Mouse (Mus musculus) C2C12 (cell line): ENCODE data around the gene Slc7a11.

Source experiments
- CEBPB ChIP-seq: IDR thresholded peaks from one replicate; pipeline ENCODE4 v1.6.1; 2011; ENCODE audit warnings: low read depth, mild to moderate bottlenecking, control low read depth, moderate library complexity
- CTCF ChIP-seq: IDR thresholded peaks from one replicate; pipeline ENCODE4 v1.5.1; 2011; ENCODE audit not compliant: control insufficient read depth, insufficient read depth, insufficient read length
- MAX ChIP-seq: IDR thresholded peaks from one replicate; pipeline ENCODE4 v1.6.1; 2011; ENCODE audit warnings: mild to moderate bottlenecking, control low read depth
- USF1 ChIP-seq: IDR thresholded peaks from one replicate; pipeline ENCODE4 v1.6.1; 2011; ENCODE audit warnings: low read depth, mild to moderate bottlenecking, control low read depth, moderate library complexity

- TF ChIP-seq CTCF (no peak), CEBPB (no peak), MAX (no peak), USF1 (no peak)
These were observed 223.0 kb downstream of the Slc7a11 start for GRCm38 (mm10) chr3:50220454-50220853.
